Mouse (Mus musculus) neural tube, embryonic 12.5 days (tissue): Measurements from ENCODE around the gene Taar2. TPM values are rescaled to one million over a fixed set of nuclear protein-coding genes. Genes with fewer than 3 reads are reported as not detected.

Experiments used
- polyA plus RNA-seq: library from polyadenylated mRNA; unstranded; fragments of >200 nt; fragmentation: Nextera tagmentation; extraction: Ambion mirVana; gene quantifications from 2 replicates; pipeline ENCODE4 v1.2.1, GENCODE M21; 2016

Gene Taar2
- polyA plus RNA-seq, 1 experiment from 2014 or later = not detected

Other genes starting within 250 kb of the Taar2 start
- 105 and 112 TPM in 2 replicates for gene Rps12, start 151.3 kb upstream of the Taar2 start, polyA plus RNA-seq
- gene Slc18b1, start 141.6 kb upstream of the Taar2 start, polyA plus RNA-seq = 12.0 and 16.7 TPM in 2 replicates
- gene Vnn3, start 87.1 kb upstream of the Taar2 start, polyA plus RNA-seq = not detected in 2 replicates
- gene Vnn1, start 43.9 kb upstream of the Taar2 start, polyA plus RNA-seq = 0.42 and 0.44 TPM in 2 replicates
- not detected in 2 replicates for gene Taar1, start 18.2 kb upstream of the Taar2 start, polyA plus RNA-seq
- not detected in 2 replicates for gene Taar3, start 11.0 kb downstream of the Taar2 start, polyA plus RNA-seq
- not detected in 2 replicates for gene Taar4, start 21.9 kb downstream of the Taar2 start, polyA plus RNA-seq
- gene Taar5, start 32.1 kb downstream of the Taar2 start, polyA plus RNA-seq = not detected in 2 replicates
- not detected in 2 replicates for gene Taar6, start 47.1 kb downstream of the Taar2 start, polyA plus RNA-seq
- not detected in 2 replicates for gene Taar7a, start 54.9 kb downstream of the Taar2 start, polyA plus RNA-seq
- not detected in 2 replicates for gene Taar7b, start 61.4 kb downstream of the Taar2 start, polyA plus RNA-seq
- gene Taar7d, start 88.7 kb downstream of the Taar2 start, polyA plus RNA-seq = not detected in 2 replicates
- not detected in 2 replicates for gene Taar7e, start 99.0 kb downstream of the Taar2 start, polyA plus RNA-seq
- not detected in 2 replicates for gene Taar7f, start 110.9 kb downstream of the Taar2 start, polyA plus RNA-seq
- not detected in 2 replicates for gene Taar8a, start 137.9 kb downstream of the Taar2 start, polyA plus RNA-seq
- not detected in 2 replicates for gene Taar8b, start 153.7 kb downstream of the Taar2 start, polyA plus RNA-seq
- not detected in 2 replicates for gene Taar8c, start 163.3 kb downstream of the Taar2 start, polyA plus RNA-seq
- not detected in 2 replicates for gene Taar9, start 171.0 kb downstream of the Taar2 start, polyA plus RNA-seq
- 151 and 171 TPM in 2 replicates for gene Stx7, start 210.7 kb downstream of the Taar2 start, polyA plus RNA-seq